Mouse (Mus musculus) frontal cortex, adult 2 months (tissue): ENCODE data around the gene Olfr467. TPM values are rescaled to one million over a fixed set of nuclear protein-coding genes. Genes with fewer than 3 reads are reported as not detected.
"Not testable (repeated sequence)": the region's sequence is repeated elsewhere in the genome, so short reads cannot be mapped to it uniquely, and the experiment has no call there.

Experiments
- DNase-seq, 2 experiments: peaks; one replicate each; pipeline ENCODE4 v3.0.0; 2022; ENCODE audit warnings: low spot score in 1 of 2; ENCODE audit errors: extremely low spot score in 1 of 2
- polyA plus RNA-seq: library from polyadenylated mRNA; depleted of rRNA; stranded (reverse); fragments of >200 nt; gene quantifications from 2 replicates; pipeline ENCODE4 v1.2.3, GENCODE M21; 2012; rRNA removed

Olfr467 gene
- not detected in 2 replicates for polyA plus RNA-seq

- DNase-seq = no peak
Observed at GRCm38 (mm10) chr7:107811963-107812362, at the start of gene Olfr467. Gene Olfr467 (plus strand): TSS chr7:107812263.

- DNase-seq = no peak
Observed at GRCm38 (mm10) chr7:107770812-107771211, 41.3 kb upstream of the Olfr467 start.

- no peak for DNase-seq
Observed at GRCm38 (mm10) chr7:107778216-107778615, 33.8 kb upstream of the Olfr467 start.

- DNase-seq = peak in 1 of 2 experiments; percentile 48
Observed at GRCm38 (mm10) chr7:107779611-107780010, 32.5 kb upstream of the Olfr467 start.

GRCm38 (mm10) chr7:107787977-107788620, 24.0 kb upstream of the Olfr467 start:
- DNase-seq = peak in 1 of 2 experiments; percentile 53

GRCm38 (mm10) chr7:107796500-107796899, 15.6 kb upstream of the Olfr467 start:
- no peak for DNase-seq

DNA sequence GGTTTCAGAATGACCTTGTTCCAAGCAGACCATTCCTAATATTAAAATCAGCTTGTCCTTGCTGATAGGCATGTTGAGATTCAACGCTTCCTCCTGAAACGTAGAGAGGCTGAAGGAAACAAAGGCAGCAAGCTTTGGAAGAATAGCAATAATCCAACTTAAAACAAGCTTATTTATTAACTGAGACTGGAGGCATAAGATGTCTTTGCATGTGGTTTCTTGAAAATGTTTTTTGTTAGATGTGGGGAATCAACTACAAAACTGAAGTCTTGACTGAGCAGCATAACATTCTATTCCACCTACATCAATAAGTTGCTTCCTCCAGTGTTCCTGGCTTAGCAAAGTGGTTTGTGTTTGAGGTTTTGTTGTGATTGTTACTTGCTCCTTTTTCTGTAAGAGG, 11.0 kb upstream of the Olfr467 start, which contains the start of gene Ovch2:
Gene Ovch2, minus strand, starts transcription at position 101 of the 400 bp plus-strand sequence.
- no peak for DNase-seq

DNA sequence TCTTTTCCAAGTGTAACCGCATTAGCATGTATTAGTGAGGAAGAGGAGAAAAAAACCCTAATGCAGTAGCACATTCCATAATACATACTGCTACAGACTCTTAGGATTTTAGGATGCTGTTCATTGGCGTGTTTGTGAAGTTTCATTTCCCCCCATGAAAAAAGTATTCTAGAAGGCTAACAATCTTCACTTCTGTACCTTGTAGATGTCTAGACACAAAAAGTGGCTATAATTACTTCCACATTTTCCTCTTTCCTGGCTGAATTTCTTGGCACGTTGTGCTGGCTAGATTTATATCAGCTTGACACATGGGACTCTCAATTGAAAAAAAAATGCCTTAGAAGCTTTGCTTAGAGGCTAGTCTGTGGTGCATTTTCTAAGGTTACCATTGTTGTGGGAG, 9.9 kb upstream of the Olfr467 start:
- DNase-seq = no peak

GRCm38 (mm10) chr7:107819442-107819841, 7.4 kb downstream of the Olfr467 start:
- DNase-seq = peak in 1 of 2 experiments; percentile 4

DNA sequence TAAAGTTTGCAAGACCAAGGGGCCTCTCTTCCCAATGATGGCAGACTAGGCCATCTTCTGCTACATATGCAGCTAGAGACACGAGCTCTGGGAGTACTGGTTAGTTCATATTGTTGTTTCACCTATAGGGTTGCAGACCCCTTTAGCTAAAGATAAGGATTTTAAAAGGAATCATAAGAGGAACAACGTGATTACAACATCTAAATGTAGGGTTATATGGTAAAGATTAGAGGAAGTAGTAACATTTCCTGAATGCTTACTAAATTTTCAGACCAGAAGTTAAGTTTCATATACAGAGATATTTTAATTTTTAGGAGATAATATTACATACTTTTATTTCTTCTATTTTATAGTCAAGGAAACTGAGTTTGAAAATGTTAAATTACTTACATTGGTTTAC, 11.8 kb downstream of the Olfr467 start:
- not testable (repeated sequence) for DNase-seq

GRCm38 (mm10) chr7:107825441-107825840, 13.4 kb downstream of the Olfr467 start, which contains the start of gene Olfr469:
Gene Olfr469 (minus strand): TSS chr7:107825541.
- not testable (repeated sequence) for DNase-seq

GRCm38 (mm10) chr7:107841719-107842118, 29.7 kb downstream of the Olfr467 start:
- DNase-seq = peak in 1 of 2 experiments; percentile 20

DNA sequence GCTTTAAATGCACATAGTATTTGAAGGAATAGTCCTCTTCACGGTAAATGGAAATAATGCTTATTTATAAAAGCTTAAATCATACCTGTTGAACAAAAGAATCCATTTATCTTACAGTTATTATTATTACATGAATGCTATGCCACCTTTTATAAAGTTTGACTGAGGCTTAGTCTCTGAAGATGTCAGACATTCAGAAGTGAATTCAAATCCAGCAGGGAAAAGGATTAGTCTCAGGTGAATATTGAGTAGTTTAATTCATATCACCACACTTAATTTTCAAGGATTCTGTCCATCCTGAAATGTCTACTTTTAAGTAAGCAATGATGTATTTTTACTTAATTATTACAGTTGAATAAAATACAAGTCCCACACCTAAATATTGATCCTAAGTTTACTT, 35.3 kb downstream of the Olfr467 start, which contains the start of gene Olfr470:
Gene Olfr470, minus strand, starts transcription at position 101 of the 400 bp plus-strand sequence.
- DNase-seq = not testable (repeated sequence)

Other genes with a start within 250 kb of the Olfr467 start
- gene Olfml1, start 244.8 kb upstream of the Olfr467 start, polyA plus RNA-seq = 10.2 and 10.8 TPM in 2 replicates
- 6.7 and 8.0 TPM in 2 replicates for gene Ppfibp2, start 217.1 kb upstream of the Olfr467 start, polyA plus RNA-seq
- gene 5330417H12Rik, start 187.1 kb upstream of the Olfr467 start, polyA plus RNA-seq = not detected in 2 replicates
- 0.10 and 0.17 TPM in 2 replicates for gene Cyb5r2, start 54.2 kb upstream of the Olfr467 start, polyA plus RNA-seq
- not detected in 2 replicates for gene Ovch2, start 11.1 kb upstream of the Olfr467 start, polyA plus RNA-seq
- not detected in 2 replicates for gene Olfr469, start 13.3 kb downstream of the Olfr467 start, polyA plus RNA-seq
- not detected in 2 replicates for gene Olfr470, start 35.2 kb downstream of the Olfr467 start, polyA plus RNA-seq
- gene Olfr472, start 85.6 kb downstream of the Olfr467 start, polyA plus RNA-seq = not detected in 2 replicates
- not detected in 2 replicates for gene Olfr473, start 118.2 kb downstream of the Olfr467 start, polyA plus RNA-seq
- gene Olfr474, start 142.4 kb downstream of the Olfr467 start, polyA plus RNA-seq = not detected in 2 replicates
- not detected in 2 replicates for gene Olfr476, start 152.5 kb downstream of the Olfr467 start, polyA plus RNA-seq
- gene Olfr477, start 174.4 kb downstream of the Olfr467 start, polyA plus RNA-seq = not detected in 2 replicates
- gene Olfr478, start 221.7 kb downstream of the Olfr467 start, polyA plus RNA-seq = not detected in 2 replicates
- not detected in 2 replicates for gene Olfr479, start 238.4 kb downstream of the Olfr467 start, polyA plus RNA-seq